Mouse (Mus musculus): ENCODE results near the gene Arpp21.

GRCm38 (mm10) chr9:112209803-112210202 lies 25.9 kb downstream of the Arpp21 start:
- TF ChIP-seq GATA1 (IDR thresholded peaks at IDR 0.05; ENCODE audit: borderline replicate concordance, low read length) (no peak), CTCF (IDR thresholded peaks at IDR 0.05; ENCODE audit: low read depth, low read length) (no peak), TAL1 (conservative IDR thresholded peaks at IDR 0.05; ENCODE audit: low read depth, low read length) (no peak), GATA2 (IDR thresholded peaks at IDR 0.05; ENCODE audit: borderline replicate concordance, low read depth, low read length) (no peak), POLR2AphosphoS5 (IDR thresholded peaks at IDR 0.05; ENCODE audit: insufficient replicate concordance, low read depth, low read length) (no peak)

All from G1E (cell line).